Mouse (Mus musculus): ENCODE results near the gene Rcn2. TPM values are rescaled to one million over a fixed set of nuclear protein-coding genes. Genes with fewer than 3 reads are reported as not detected.

Rcn2 gene
- total RNA-seq, 2 experiments from 2014 or later = 90.4 to 99.0 TPM

DNA sequence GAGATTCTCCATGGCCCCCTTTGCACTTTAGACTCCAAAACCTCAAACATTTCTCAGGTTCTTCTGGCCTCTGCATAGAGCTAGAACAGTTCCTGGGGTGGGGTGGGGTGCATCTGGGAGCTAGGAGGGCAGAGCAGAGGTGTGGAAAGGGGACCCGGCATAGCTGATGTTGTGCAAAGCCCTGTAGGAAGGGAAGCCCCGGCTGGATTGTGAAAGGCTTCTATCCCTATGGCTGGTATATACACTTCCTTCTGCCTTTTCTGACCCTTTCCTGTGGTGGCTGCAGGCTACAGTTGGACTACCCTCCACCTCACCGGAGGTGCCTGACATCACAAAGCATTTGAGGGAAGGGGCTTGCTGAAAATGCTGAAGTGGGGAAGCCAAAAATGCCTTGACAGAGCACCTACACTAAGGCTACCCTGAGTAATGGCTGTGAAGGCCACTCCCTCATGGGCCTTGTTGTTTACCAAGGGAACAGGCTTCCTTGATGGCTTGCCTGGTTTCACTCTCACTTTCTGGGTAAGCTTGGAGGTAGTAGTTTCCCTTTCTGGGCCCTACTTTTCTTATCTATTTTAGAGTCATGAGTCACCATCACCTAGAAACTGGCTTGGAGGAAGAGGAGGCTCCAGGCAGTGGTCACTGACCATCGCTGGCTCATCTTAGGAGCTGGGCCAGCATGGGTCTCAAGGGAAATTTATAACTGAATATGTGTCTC is 56.1 kb downstream of the Rcn2 start:
- no peak for DNase-seq

DNA sequence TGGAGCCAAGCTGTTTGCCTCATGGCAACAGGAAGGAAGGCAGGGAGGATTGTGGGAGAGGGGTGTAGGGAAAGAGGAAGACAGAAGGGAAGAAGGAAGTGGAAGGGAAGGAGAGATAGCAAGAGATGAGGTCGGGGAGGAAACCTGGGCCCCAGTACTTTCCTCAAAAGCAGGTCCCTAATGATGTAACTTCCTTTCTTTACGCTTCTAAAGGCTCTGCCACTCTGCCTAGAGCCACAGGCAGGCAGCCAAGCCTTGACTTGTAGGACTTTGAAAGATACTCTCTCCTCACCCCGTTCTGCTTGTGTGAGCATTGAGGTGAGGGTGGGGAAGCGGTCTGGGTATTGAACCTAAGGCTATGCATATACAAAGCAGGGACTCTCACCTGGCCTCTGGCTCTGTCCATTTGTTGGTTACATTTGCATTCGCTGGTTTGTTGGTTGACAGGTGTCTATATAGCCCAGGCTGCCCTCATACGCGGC is 58.4 kb downstream of the Rcn2 start:
- DNase-seq = no peak

DNA sequence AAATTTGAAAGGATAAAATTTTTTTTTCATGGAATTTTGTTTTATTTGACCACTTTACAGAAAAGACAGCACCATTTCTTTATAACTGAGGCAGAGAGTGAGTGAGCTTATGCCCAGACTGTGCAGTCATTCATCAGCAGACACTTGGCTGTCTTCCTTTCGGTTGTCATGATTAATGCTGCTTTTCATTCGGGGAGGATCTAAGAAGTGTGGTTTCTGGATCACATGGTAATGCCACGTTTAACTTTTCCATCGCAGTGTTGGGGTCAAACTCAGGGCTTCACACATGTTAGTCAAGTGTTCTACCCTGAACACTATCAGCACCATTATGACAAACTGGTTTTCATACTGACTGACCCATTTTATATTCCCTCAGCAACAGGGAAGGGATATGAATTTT is 59.4 kb downstream of the Rcn2 start:
- no peak for DNase-seq

DNA sequence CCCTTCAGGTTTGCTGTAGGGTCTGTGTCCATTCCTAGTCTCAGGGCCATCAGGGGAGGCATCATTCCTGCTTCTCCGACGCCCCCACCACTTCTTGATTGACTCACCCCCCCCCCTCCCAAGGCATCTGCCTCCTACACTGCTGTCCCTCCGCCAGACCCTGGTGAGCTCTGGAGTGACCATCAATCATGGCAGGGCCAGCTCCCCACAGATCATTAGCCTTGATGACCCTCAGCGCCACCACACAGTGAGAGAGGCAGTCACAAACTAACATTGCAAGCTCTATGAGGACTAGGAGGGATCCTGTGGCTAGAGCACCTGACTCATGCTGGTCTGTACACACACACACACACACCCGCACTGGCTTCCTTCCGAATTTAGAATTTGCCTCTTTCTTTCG is 63.3 kb downstream of the Rcn2 start:
- no peak for DNase-seq

DNA sequence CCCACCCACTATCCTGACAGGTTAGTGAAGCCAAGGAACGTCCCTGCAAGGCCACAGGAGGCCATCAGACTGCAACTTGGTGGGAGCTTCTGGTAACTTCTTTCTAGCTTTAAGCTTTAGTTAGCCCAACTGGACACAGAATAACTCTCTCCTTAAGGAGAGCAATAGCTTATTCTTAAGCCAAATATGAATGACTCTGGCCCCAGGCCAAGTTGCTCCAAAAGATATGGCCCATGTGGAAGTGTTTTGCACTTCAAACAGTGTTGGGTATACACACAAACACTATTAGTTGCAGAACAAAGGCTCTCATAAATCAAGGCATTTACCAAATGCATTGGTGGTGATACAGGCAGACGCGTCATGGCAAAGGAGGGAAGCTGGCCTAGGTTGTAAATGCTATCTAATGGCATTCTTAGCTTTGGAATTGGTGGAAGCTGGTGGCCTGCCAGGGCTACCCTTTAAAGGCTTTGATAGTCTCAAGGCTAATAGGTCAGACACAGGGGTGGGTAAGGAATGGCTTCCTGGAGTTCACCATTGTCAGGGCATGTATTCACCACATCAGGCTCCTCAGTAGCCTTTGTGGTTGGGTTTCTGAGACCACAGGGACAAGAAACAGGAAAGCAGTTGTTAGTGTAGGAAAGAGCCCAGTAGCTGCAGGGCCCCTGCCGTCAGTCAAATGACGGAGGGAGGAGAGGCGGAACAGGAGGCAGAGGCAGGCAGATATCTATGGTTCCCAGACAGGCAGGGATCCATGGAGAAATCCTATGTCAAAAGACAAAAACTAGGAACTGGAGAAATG is 64.8 kb downstream of the Rcn2 start:
- DNase-seq = no peak

DNA sequence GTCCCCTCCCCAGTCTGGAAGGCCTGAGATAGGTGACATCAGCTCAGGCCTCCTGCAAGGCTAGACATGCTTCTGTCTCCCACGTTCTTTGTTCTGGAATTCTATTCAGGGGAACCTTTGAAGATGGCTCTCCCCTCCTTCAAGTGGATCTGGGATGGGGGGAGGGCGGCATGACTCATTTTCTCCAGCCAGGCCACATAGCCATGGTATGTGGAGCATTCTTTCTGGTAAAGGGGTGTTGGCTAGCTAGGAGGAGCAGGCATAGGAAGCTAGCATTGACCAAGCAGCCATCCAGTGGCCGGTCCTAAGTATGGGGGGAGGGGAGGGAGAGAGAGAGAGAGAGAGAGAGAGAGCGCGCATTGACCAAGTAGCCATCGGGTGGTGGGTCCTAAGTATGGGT is 65.9 kb downstream of the Rcn2 start:
- DNase-seq = no peak

DNA sequence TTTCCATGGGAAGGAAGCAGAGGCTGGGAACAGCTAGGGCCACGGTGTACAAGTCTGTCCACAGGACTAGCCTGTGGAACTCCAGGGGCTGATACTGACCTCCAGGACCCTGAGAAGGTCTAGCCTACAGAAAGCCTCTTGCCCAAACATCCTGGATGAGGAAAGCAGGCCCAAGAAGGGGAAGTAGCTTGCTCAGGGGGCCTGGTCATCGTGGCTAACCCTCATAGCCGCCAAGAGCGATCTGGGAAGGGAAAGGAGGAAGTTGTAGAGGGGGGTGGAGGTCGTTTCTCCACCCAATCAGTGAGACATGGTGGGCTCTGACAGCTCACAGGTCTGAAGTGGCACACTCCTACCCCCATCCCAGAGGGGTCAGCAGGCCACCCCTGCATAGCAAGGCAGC is 66.5 kb downstream of the Rcn2 start:
- DNase-seq = no peak

Other genes starting within 250 kb of the Rcn2 start
- gene Scaper, start 103.7 kb upstream of the Rcn2 start, total RNA-seq (2021) = 10 to 100 TPM; 30.7 to 31.8 TPM
- gene 4930563M21Rik, start 31.3 kb upstream of the Rcn2 start, total RNA-seq (2021) = not detected
- 1 to 10 TPM; 2.7 to 3.7 TPM for gene Pstpip1, start 48.1 kb downstream of the Rcn2 start, total RNA-seq (2021)
- gene Tspan3, start 123.6 kb downstream of the Rcn2 start, total RNA-seq (2021) = 100 to 1,000 TPM; 329 to 341 TPM